Mouse (Mus musculus) liver, embryonic 13.5 days (tissue): ENCODE results near the gene 2700049A03Rik. TPM values are rescaled to one million over a fixed set of nuclear protein-coding genes. Genes with fewer than 3 reads are reported as not detected.

ENCODE experiments used
- ATAC-seq: fragments of 200-750 bp; cut with Nextera tagmentation; 2 replicates; pipeline ENCODE4 v1.8.0; 2017; ENCODE audit warnings: low read depth, mild to moderate bottlenecking, moderate number of reproducible peaks, moderate library complexity
- DNase-seq: peaks from one replicate; pipeline ENCODE4 v3.0.0; 2022
- H3K27ac ChIP-seq: fragments of 300-500 bp; sonication (generic); 2 replicates; pipeline ENCODE4 v1.5.1; 2015; ENCODE audit warnings: moderate library complexity, mild to moderate bottlenecking, inconsistent platforms
- H3K27me3 ChIP-seq: fragments of 300-500 bp; sonication (generic); 2 replicates; pipeline ENCODE4 v1.6.1; 2015; ENCODE audit warnings: mild to moderate bottlenecking, inconsistent platforms
- H3K36me3 ChIP-seq: fragments of 300-500 bp; sonication (generic); 2 replicates; pipeline ENCODE4 v1.6.1; 2015; ENCODE audit warnings: mild to moderate bottlenecking, inconsistent platforms
- H3K4me1 ChIP-seq: fragments of 300-500 bp; sonication (generic); replicated peaks from 2 replicates; pipeline ENCODE4 v1.6.1; 2015; ENCODE audit warnings: inconsistent platforms
- H3K4me2 ChIP-seq: fragments of 300-500 bp; sonication (generic); 2 replicates; pipeline ENCODE4 v1.6.1; 2015; ENCODE audit warnings: inconsistent platforms, mild to moderate bottlenecking, moderate library complexity
- H3K4me3 ChIP-seq: fragments of 300-500 bp; sonication (generic); replicated peaks from 2 replicates; pipeline ENCODE4 v1.5.1; 2015; ENCODE audit warnings: mild to moderate bottlenecking, inconsistent platforms
- H3K9ac ChIP-seq: fragments of 300-500 bp; sonication (generic); 2 replicates; pipeline ENCODE4 v1.6.1; 2015; ENCODE audit warnings: mild to moderate bottlenecking, inconsistent platforms
- H3K9me3 ChIP-seq: fragments of 300-500 bp; sonication (generic); replicated peaks from 2 replicates; pipeline ENCODE4 v1.6.1; 2016; ENCODE audit warnings: inconsistent platforms
- WGBS: fragments of 180-500 bp; shearing (Covaris S2); methylation state at CpG from one replicate; pipeline ENCODE4 v1.1.7; 2015; ENCODE audit not compliant: insufficient replicate concordance; 5-methylcytosine and 5-hydroxymethylcytosine counted together
- polyA plus RNA-seq: library from polyadenylated mRNA; unstranded; fragments of >200 nt; fragmentation: Nextera tagmentation; extraction: Ambion mirVana; gene quantifications from 2 replicates; pipeline ENCODE4 v1.2.1, GENCODE M21; 2015

2700049A03Rik gene
- polyA plus RNA-seq, 1 experiment from 2014 or later: 5.0 TPM

- H3K4me3 ChIP-seq: no peak overlapping the region
- H3K36me3 ChIP-seq: no peaks in the 10 kb centered on the region
- DNase-seq: no peak
Measured at GRCm38 (mm10) chr12:71233426-71233825, 96.8 kb downstream of the 2700049A03Rik start.

GRCm38 (mm10) chr12:71237074-71237473, 100.4 kb downstream of the 2700049A03Rik start:
- Histone ChIP-seq H3K27ac (no peak overlapping the region), H3K27me3 (no peaks in the 10 kb centered on the region), H3K4me1 (no peaks in the 10 kb centered on the region), H3K9me3 (no peaks in the 10 kb centered on the region), H3K9ac (no peak overlapping the region), H3K36me3 (0 out of 2 replicates have a peak, but pooled peaks cover 1% of the 10 kb centered on the region), H3K4me2 (no peak overlapping the region), H3K4me3 (no peak overlapping the region)
- ATAC-seq: no peak
- WGBS: 79% methylated on average over 4 of the region's 4 CpGs
- DNase-seq: no peak

More at GRCm38 (mm10) chr12:71233426-71233825, 96.8 kb downstream of the 2700049A03Rik start:
- 0 out of 2 replicates have a peak, but pooled peaks cover under 1% of the 10 kb centered on the region for H3K4me1 ChIP-seq
- no peaks in the 10 kb centered on the region for H3K27me3 ChIP-seq
- no peak for ATAC-seq
- no peaks in the 10 kb centered on the region for H3K9me3 ChIP-seq
- H3K9ac ChIP-seq: no peak overlapping the region
- H3K4me2 ChIP-seq: no peak overlapping the region
- H3K27ac ChIP-seq: no peak overlapping the region
- WGBS: 74% methylated on average over 5 of the region's 5 CpGs

- DNase-seq (no peak), ATAC-seq (no peak)
- Histone ChIP-seq H3K9ac (no peak overlapping the region), H3K4me1 (no peaks in the 10 kb centered on the region), H3K4me2 (no peak overlapping the region), H3K27ac (no peak overlapping the region), H3K27me3 (no peaks in the 10 kb centered on the region), H3K36me3 (peaks cover 22% of the 10 kb centered on the region), H3K9me3 (no peaks in the 10 kb centered on the region), H3K4me3 (no peak overlapping the region)
- WGBS: 92% methylated on average over 9 of the region's 9 CpGs
Measured at GRCm38 (mm10) chr12:71242791-71243190, 106.1 kb downstream of the 2700049A03Rik start.

GRCm38 (mm10) chr12:71244766-71245390, 108.2 kb downstream of the 2700049A03Rik start:
- no peak overlapping the region for H3K4me3 ChIP-seq
- no peak overlapping the region for H3K9ac ChIP-seq
- H3K4me1 ChIP-seq: no peaks in the 10 kb centered on the region
- no peak overlapping the region for H3K27ac ChIP-seq
- H3K27me3 ChIP-seq: no peaks in the 10 kb centered on the region
- WGBS: 74% methylated on average over 11 of the region's 11 CpGs
- H3K4me2 ChIP-seq: no peak overlapping the region
- ATAC-seq (no peak), DNase-seq (no peak)
- H3K9me3 ChIP-seq: no peaks in the 10 kb centered on the region
- peaks cover 22% of the 10 kb centered on the region for H3K36me3 ChIP-seq

- no peak overlapping the region for H3K4me2 ChIP-seq
- no peak overlapping the region for H3K27ac ChIP-seq
- no peaks in the 10 kb centered on the region for H3K4me1 ChIP-seq
- ATAC-seq: no peak
- no peak for DNase-seq
- H3K27me3 ChIP-seq: no peaks in the 10 kb centered on the region
- H3K36me3 ChIP-seq: peaks cover 20% of the 10 kb centered on the region
- no peak overlapping the region for H3K9ac ChIP-seq
- no peak overlapping the region for H3K4me3 ChIP-seq
- no peaks in the 10 kb centered on the region for H3K9me3 ChIP-seq
- WGBS: 72% methylated on average over 8 of the region's 8 CpGs
Measured at GRCm38 (mm10) chr12:71247191-71247590, 110.5 kb downstream of the 2700049A03Rik start.

- Histone ChIP-seq H3K9ac (no peak overlapping the region), H3K27me3 (no peaks in the 10 kb centered on the region), H3K4me3 (no peak overlapping the region), H3K27ac (no peak overlapping the region), H3K4me2 (no peak overlapping the region), H3K4me1 (no peaks in the 10 kb centered on the region), H3K36me3 (0 out of 2 replicates have a peak, but pooled peaks cover 3% of the 10 kb centered on the region), H3K9me3 (no peaks in the 10 kb centered on the region)
- WGBS: 66% methylated on average over 9 of the region's 9 CpGs
- DNase-seq (no peak), ATAC-seq (no peak)
Measured at GRCm38 (mm10) chr12:71249348-71249747, 112.7 kb downstream of the 2700049A03Rik start.

GRCm38 (mm10) chr12:71252509-71253167, 116.0 kb downstream of the 2700049A03Rik start:
- Histone ChIP-seq H3K9me3 (no peaks in the 10 kb centered on the region), H3K27ac (no peak overlapping the region), H3K36me3 (no peaks in the 10 kb centered on the region), H3K27me3 (no peaks in the 10 kb centered on the region), H3K4me2 (no peak overlapping the region), H3K9ac (no peak overlapping the region), H3K4me1 (no peaks in the 10 kb centered on the region), H3K4me3 (no peak overlapping the region)
- WGBS: 58% methylated on average over 11 of the region's 11 CpGs
- ATAC-seq: no peak
- DNase-seq: no peak

GRCm38 (mm10) chr12:71254779-71255178, 118.1 kb downstream of the 2700049A03Rik start:
- ATAC-seq (no peak), DNase-seq (no peak)
- H3K9ac ChIP-seq: no peak overlapping the region
- no peak overlapping the region for H3K27ac ChIP-seq
- H3K27me3 ChIP-seq: no peaks in the 10 kb centered on the region
- H3K4me2 ChIP-seq: no peak overlapping the region
- no peaks in the 10 kb centered on the region for H3K4me1 ChIP-seq
- H3K9me3 ChIP-seq: no peaks in the 10 kb centered on the region
- no peaks in the 10 kb centered on the region for H3K36me3 ChIP-seq
- H3K4me3 ChIP-seq: no peak overlapping the region
- 65% methylated on average over 7 of the region's 7 CpGs for WGBS

- Histone ChIP-seq H3K4me1 (no peaks in the 10 kb centered on the region), H3K4me2 (no peak overlapping the region), H3K4me3 (no peak overlapping the region), H3K36me3 (no peaks in the 10 kb centered on the region), H3K9me3 (no peaks in the 10 kb centered on the region), H3K27ac (no peak overlapping the region), H3K9ac (no peak overlapping the region), H3K27me3 (no peaks in the 10 kb centered on the region)
- ATAC-seq: no peak
- DNase-seq: no peak
- 64% methylated on average over 18 of the region's 18 CpGs for WGBS
Measured at GRCm38 (mm10) chr12:71258196-71258920, 121.7 kb downstream of the 2700049A03Rik start.

- ATAC-seq (no peak), DNase-seq (no peak)
- 70% methylated on average over 4 of the region's 4 CpGs for WGBS
- H3K4me3 ChIP-seq: no peak overlapping the region
- no peaks in the 10 kb centered on the region for H3K4me1 ChIP-seq
- H3K4me2 ChIP-seq: no peak overlapping the region
- H3K9ac ChIP-seq: no peak overlapping the region
- H3K9me3 ChIP-seq: no peaks in the 10 kb centered on the region
- no peak overlapping the region for H3K27ac ChIP-seq
- no peaks in the 10 kb centered on the region for H3K27me3 ChIP-seq
- H3K36me3 ChIP-seq: no peaks in the 10 kb centered on the region
Measured at GRCm38 (mm10) chr12:71264211-71264610, 127.6 kb downstream of the 2700049A03Rik start.

- no peaks in the 10 kb centered on the region for H3K36me3 ChIP-seq
- H3K9ac ChIP-seq: no peak overlapping the region
- no peaks in the 10 kb centered on the region for H3K4me1 ChIP-seq
- no peaks in the 10 kb centered on the region for H3K9me3 ChIP-seq
- no peaks in the 10 kb centered on the region for H3K27me3 ChIP-seq
- H3K4me3 ChIP-seq: no peak overlapping the region
- H3K4me2 ChIP-seq: no peak overlapping the region
- no peak overlapping the region for H3K27ac ChIP-seq
- 67% methylated on average over 7 of the region's 7 CpGs for WGBS
- DNase-seq (no peak), ATAC-seq (no peak)
Measured at GRCm38 (mm10) chr12:71269367-71269766, 132.7 kb downstream of the 2700049A03Rik start.
